Mouse (Mus musculus): ENCODE measurements at regions not wholly inside any gene's neighbourhood (a gene's known extent, or its start where the extent isn't known, plus 50 kb on each side); places are given as distances from the start of the nearest gene placed in this dataset.
"Not testable (repeated sequence)": the region's sequence is repeated elsewhere in the genome, so short reads cannot be mapped to it uniquely, and the experiment has no call there.

DNA sequence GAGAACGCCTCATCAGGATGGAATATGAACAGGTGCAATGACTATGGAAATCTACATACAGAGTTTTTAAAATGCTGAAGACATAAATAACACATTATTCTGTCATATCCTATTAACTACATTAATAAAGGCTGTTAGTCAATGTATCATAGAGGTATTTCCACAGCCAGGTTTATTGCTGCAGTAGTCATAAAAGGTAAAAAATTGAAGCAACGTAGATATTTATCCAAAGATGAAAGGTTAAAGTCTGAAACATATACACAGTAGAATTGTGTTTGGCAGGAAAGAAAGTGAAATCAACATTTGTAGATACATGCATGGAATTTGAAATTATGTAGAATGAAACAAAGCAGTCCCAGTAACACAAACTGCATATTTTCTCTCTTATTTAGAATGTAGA, 543.1 kb upstream of the Pou3f2 start:
- no peaks in the 10 kb centered on the region for H3K9me3 ChIP-seq (ENCODE audit: low read length)
- no peaks in the 10 kb centered on the region for H3K36me3 ChIP-seq (ENCODE audit: insufficient read depth, low read length)
- no peak overlapping the region for H3K4me2 ChIP-seq (ENCODE audit: low read depth, low read length, poor library complexity, severe bottlenecking)
- no peak overlapping the region for H3K27ac ChIP-seq (ENCODE audit: low read depth, low read length)
- H3K9ac ChIP-seq (replicated peaks; ENCODE audit: low read length, poor library complexity, severe bottlenecking): no peak overlapping the region
- TF ChIP-seq CTCF (IDR thresholded peaks at IDR 0.05): no peak
- WGBS: 86% methylated on average over 2 of the region's 2 CpGs
- DNase-seq (ENCODE audit: low spot score): no peak
- H3K27me3 ChIP-seq (ENCODE audit: insufficient read depth, low read length): no peaks in the 10 kb centered on the region
- H3K4me3 ChIP-seq (ENCODE audit: low read depth, low read length): no peak overlapping the region
- ATAC-seq (ENCODE audit: low FRiP score): no peak
- H3K4me1 ChIP-seq (ENCODE audit: insufficient read depth, low read length): no peaks in the 10 kb centered on the region

DNA sequence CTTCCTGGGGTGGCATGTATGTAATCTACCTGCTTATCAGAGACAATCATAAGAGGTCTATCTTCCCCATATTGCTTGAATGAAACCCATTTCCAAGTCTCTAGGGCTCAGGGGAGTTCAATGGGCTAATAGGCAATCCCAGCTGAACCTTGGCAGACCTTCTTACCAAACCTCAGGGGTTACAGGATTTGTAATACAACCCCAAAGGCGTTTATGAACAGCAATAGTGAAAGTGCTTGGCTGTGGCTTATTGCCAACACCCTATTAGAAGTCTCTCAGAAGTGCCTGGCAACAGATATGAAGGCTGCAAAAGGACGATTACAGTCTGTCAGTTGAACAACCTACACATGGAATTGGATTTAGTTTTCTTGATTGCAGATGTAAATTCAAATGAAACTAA, 534.0 kb upstream of the Pou3f2 start:
- H3K4me3 ChIP-seq (ENCODE audit: low read depth, low read length): no peak overlapping the region
- H3K4me2 ChIP-seq (ENCODE audit: low read depth, low read length, poor library complexity, severe bottlenecking): no peak overlapping the region
- no peaks in the 10 kb centered on the region for H3K36me3 ChIP-seq (ENCODE audit: insufficient read depth, low read length)
- H3K9ac ChIP-seq (replicated peaks; ENCODE audit: low read length, poor library complexity, severe bottlenecking): no peak overlapping the region
- no peak overlapping the region for H3K27ac ChIP-seq (ENCODE audit: low read depth, low read length)
- no peaks in the 10 kb centered on the region for H3K27me3 ChIP-seq (ENCODE audit: insufficient read depth, low read length)
- ATAC-seq (ENCODE audit: low FRiP score) (no peak), DNase-seq (ENCODE audit: low spot score) (peak; percentile 42)
- no peak for TF ChIP-seq CTCF (IDR thresholded peaks at IDR 0.05)
- no peaks in the 10 kb centered on the region for H3K4me1 ChIP-seq (ENCODE audit: insufficient read depth, low read length)
- no peaks in the 10 kb centered on the region for H3K9me3 ChIP-seq (ENCODE audit: low read length)
- 40% methylated on average over 2 of the region's 2 CpGs for WGBS

DNA sequence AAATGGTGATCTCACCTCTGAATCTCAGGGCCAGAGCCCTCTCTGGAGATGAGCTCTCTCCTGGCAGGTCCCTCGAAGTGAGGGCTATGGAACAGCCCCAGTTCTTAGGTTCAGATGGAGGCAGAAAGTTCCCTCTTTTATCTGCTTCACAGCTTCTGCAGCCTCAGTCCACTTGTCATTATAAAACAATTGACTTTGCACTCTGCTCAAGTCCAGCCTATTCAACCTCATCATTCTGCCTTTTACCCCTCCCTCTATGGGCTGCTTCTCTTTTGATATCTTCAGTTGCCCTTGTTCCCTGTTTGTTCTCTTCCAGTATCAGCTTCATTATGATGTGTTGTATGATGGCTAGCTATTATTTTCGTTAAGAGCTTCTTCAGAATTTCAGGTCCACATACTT, 522.2 kb upstream of the Pou3f2 start:
- Histone ChIP-seq H3K36me3 (ENCODE audit: insufficient read depth, low read length) (no peaks in the 10 kb centered on the region), H3K27ac (ENCODE audit: low read depth, low read length) (no peak overlapping the region), H3K9me3 (ENCODE audit: low read length) (no peaks in the 10 kb centered on the region), H3K4me3 (ENCODE audit: low read depth, low read length) (no peak overlapping the region), H3K4me1 (ENCODE audit: insufficient read depth, low read length) (no peaks in the 10 kb centered on the region), H3K9ac (replicated peaks; ENCODE audit: low read length, poor library complexity, severe bottlenecking) (no peak overlapping the region), H3K27me3 (ENCODE audit: insufficient read depth, low read length) (no peaks in the 10 kb centered on the region), H3K4me2 (ENCODE audit: low read depth, low read length, poor library complexity, severe bottlenecking) (no peak overlapping the region)
- WGBS: 70% methylated on average over 2 of the region's 2 CpGs
- no peak for DNase-seq (ENCODE audit: low spot score)
- ATAC-seq (ENCODE audit: low FRiP score): no peak
- TF ChIP-seq CTCF (IDR thresholded peaks at IDR 0.05): no peak

DNA sequence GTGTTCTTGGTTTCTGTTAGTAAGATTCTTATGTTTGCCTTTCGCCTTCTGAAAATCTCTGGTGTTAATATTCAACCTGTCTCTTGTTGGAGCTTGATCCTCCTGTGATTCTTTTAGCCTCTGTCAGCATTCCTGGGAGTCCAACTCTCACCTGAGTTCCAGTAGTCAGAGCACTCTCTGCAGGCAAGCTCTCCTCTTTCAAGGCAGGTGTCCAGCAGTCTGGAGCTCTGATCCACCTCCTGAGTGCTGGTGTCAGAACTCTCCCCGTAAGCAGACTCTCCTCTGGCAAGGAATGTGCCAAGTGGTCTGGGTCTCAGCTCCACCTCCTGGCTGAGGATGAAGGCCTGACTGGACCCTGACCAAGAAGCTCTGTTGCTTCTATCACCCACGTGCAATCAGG, 521.0 kb upstream of the Pou3f2 start:
- not testable (repeated sequence) for H3K4me2 ChIP-seq (ENCODE audit: low read depth, low read length, poor library complexity, severe bottlenecking); H3K27me3 ChIP-seq (ENCODE audit: insufficient read depth, low read length)

DNA sequence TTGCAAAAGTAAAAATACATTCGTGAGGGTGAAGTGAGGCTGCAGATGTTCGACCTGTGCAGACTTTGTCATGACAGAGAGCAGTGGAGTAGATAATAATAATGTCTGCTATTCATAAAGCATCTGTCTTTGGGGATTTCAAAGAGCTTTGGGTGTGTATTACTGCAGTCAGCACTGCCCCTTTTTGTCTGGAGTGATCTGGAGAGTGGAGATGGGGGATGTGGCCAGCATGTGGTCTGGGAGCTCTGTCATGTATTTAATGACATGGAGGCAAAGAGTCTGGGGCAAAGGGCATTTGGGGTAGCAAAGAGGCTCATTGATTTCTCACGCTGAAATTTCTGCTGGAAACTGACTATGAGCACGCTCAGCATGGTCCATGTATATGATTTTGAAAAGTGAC, 510.8 kb upstream of the Pou3f2 start:
- Histone ChIP-seq H3K4me2 (ENCODE audit: low read depth, low read length, poor library complexity, severe bottlenecking) (no peak overlapping the region), H3K27ac (ENCODE audit: low read depth, low read length) (no peak overlapping the region), H3K4me3 (ENCODE audit: low read depth, low read length) (no peak overlapping the region), H3K27me3 (ENCODE audit: insufficient read depth, low read length) (no peaks in the 10 kb centered on the region), H3K4me1 (ENCODE audit: insufficient read depth, low read length) (no peaks in the 10 kb centered on the region), H3K36me3 (ENCODE audit: insufficient read depth, low read length) (no peaks in the 10 kb centered on the region), H3K9ac (replicated peaks; ENCODE audit: low read length, poor library complexity, severe bottlenecking) (no peak overlapping the region), H3K9me3 (ENCODE audit: low read length) (no peaks in the 10 kb centered on the region)
- ATAC-seq (ENCODE audit: low FRiP score) (no peak), DNase-seq (ENCODE audit: low spot score) (no peak)
- WGBS: 41% methylated on average over 4 of the region's 4 CpGs
- TF ChIP-seq CTCF (IDR thresholded peaks at IDR 0.05): no peak

More for the DNA sequence above, 521.0 kb upstream of the Pou3f2 start:
- H3K9ac ChIP-seq (replicated peaks; ENCODE audit: low read length, poor library complexity, severe bottlenecking); H3K4me3 ChIP-seq (ENCODE audit: low read depth, low read length); H3K36me3 ChIP-seq (ENCODE audit: insufficient read depth, low read length); H3K27ac ChIP-seq (ENCODE audit: low read depth, low read length); H3K4me1 ChIP-seq (ENCODE audit: insufficient read depth, low read length); DNase-seq (ENCODE audit: low spot score); ATAC-seq (ENCODE audit: low FRiP score); H3K9me3 ChIP-seq (ENCODE audit: low read length): not testable (repeated sequence)
- 82% methylated on average over 3 of the region's 3 CpGs for WGBS

GRCm38 (mm10) chr4:22997198-22997985, 509.2 kb upstream of the Pou3f2 start:
- H3K4me2 ChIP-seq (ENCODE audit: low read depth, low read length, poor library complexity, severe bottlenecking): no peak overlapping the region
- H3K9ac ChIP-seq (replicated peaks; ENCODE audit: low read length, poor library complexity, severe bottlenecking): no peak overlapping the region
- WGBS: 43% methylated on average over 4 of the region's 4 CpGs
- DNase-seq (ENCODE audit: low spot score) (peak; percentile 2), ATAC-seq (ENCODE audit: low FRiP score) (no peak)
- H3K36me3 ChIP-seq (ENCODE audit: insufficient read depth, low read length): no peaks in the 10 kb centered on the region
- TF ChIP-seq CTCF (IDR thresholded peaks at IDR 0.05): no peak
- H3K9me3 ChIP-seq (ENCODE audit: low read length): no peaks in the 10 kb centered on the region
- no peak overlapping the region for H3K4me3 ChIP-seq (ENCODE audit: low read depth, low read length)
- H3K27me3 ChIP-seq (ENCODE audit: insufficient read depth, low read length): no peaks in the 10 kb centered on the region
- H3K27ac ChIP-seq (ENCODE audit: low read depth, low read length): no peak overlapping the region
- H3K4me1 ChIP-seq (ENCODE audit: insufficient read depth, low read length): no peaks in the 10 kb centered on the region
